Mouse (Mus musculus): Measurements from ENCODE around the gene Cachd1.

Cachd1 gene

DNA sequence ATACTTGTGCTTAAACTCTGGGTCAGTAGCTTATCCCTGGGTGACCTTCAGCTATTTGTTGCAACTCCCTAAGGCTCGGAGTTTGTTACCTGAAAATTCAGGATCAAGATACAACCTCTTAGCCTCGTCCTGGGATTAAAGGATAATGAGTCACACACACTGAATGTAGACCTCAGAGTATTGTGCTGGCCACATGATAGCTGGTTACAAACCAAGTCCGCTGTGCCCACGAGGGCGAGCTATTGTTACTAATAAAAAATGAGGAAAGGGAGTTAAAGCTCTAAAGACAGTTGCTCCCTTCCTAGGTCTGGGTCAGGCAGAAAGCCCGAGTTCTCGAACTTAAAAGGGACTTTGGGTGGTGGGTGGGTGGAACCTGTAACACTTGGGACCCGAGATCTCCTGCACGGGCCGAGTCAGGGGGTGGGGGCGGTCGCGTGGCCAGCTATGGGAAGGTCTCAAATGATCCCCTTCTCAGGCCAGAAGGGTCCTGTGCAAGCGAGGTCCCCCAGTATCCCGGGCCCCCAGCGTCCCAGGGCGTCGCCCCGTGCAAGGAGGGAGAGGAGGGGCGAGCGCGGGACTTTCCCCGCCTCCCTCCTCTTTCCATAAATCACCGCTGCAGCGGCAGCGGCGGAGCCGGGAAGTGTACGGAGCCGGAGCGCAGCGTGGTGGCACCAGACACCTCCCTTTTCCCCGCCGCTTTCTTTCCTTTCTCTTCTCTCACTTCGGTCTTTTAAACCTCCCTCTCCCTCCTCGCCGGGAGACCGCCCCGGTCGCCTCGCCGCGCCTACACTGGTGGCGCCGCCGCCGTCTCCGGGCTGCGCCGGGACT, at the start of gene Cachd1:
Gene Cachd1 (plus strand): TSS at position 633 of the 828 bp plus-strand sequence.
- no peak for DNase-seq

DNA sequence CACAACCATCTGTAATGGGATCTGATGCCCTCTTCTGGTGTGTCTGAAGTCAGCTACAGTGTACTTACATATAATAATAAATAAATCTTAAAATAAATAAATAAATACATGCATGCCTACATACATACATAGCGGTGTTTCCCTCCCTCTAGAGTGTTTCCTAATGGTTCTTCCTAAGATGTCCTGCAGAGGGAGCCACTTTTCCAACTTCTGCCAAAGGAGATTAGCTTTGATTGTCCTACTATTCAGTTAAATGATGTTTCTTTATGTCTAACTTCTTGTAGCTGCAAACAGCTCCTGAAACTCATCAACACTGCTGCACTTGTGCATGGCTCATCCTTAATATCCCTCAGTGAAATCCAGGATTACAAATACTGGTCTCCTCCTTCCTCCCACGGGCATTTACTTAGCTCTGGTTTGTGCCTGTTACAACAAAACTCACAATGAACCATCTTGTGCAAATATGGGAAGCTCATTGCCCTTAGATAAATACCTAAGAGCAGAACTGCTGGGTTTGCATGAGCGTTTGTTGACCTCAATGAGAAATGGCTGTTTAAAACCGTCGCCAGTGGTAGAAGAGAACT, 47.5 kb upstream of the Cachd1 start:
- peak in 1 of 2 experiments; percentile 2 for DNase-seq

DNA sequence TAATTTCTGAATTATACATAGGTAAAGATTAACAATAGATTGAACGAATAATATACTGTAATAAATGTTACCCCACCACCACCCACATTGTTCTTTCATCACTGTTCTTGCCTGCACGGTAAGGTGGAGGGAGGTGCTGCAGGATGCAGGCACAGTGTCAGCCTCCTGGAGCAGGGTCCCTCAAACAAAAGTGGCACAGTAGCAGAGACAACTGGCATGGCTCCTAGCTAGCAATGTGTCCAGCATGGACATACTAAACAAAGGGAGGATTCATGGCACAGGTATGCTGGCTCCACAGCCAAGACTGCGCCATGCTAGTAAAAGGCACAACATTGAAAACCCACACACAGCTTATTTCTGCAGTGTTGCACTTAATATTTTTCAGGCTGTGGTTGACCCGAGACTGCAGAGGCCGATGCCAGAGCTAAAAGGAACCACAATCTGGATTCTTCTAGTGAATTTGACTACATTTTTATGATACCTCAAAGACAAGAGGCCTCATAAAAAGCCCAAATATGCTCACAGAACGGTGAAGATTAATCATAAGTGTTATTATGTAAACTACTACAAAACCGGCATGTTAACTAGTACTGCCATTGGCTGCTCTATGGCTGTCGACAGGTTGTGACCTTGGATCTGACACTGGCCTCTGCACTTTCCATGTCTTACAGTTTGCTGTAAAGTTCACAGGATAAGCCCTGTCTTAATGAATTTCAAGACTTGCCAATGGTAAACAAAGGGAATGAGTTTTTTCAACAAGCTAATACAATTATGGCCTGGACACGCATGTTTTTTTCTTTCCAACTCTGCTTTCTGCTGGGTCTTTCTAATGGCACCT, 41.2 kb upstream of the Cachd1 start:
- DNase-seq = no peak

DNA sequence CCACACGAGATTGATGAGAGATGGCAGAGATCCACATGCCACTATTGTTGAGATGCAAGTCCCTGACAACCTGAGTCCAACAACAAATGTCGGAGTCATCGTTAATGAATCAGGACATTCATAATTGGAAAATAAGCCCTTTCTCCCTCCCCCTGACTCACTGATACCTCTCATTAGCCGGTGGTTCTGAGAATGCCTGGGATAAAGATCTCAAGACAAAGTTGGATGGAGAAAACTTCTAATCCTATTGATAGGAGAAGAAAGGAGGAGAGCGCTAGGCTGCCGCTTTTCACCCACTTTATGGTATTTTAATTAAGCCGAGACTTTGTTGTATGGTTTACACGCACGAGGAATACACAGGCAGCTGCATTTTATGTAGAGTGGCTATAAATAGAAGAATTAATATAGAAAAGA, 40.5 kb upstream of the Cachd1 start:
- no peak for DNase-seq

DNA sequence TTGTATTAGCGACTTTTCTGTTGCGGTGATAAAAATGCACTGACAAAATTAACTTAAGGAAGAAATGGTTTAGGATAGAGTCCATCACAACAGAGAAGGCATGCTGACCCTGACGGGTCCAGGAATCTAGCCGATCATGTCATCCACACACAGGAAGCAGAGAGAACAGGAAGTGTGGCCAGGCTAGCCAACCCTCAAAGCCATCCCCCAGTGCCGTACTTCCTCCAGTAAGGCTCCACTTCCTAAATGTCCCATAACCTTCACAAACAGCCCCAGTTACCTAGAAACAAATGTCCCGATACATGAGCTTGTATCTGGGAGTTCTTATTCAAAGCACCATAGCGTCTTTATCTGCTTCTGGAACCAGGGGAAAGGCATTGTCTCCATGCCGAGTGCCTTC, 32.9 kb upstream of the Cachd1 start:
- DNase-seq = no peak

DNA sequence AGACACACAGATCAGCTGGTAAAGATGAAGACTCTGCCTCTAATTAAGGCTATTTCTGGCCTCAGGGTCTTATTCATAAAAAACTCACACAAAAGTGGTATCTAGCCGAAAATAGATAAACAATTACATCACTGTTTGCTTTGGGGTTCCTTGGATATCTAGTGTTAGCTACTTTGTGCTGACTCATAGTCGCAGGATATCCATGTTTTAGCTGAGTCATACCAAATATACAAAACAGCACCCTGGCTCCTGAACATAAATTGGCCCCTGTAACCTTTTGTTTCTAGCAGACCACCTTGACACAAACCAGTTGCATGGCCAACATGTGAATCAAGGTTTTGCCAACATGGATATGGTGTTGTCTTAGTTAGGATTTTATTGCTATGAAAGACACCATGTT, 24.2 kb upstream of the Cachd1 start:
- DNase-seq = no peak

DNA sequence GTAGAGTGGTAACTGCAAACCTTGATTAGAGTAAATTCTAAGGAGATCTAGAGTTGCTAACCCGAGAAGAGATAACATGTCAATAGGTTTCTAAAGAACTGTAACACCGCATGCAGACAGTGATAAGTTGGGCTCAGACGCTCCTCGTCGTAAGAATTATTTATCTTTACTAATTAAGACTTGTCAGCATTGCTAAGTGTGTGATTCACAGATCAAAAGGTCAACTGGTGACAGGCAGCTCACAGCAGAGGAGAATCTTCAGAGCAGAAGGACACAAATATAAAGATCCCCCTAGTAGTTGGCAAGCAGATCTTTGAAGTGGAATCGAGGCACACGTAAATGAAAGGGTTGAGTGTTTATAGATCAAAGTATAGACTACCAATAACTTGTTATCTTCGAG, 20.8 kb upstream of the Cachd1 start:
- DNase-seq = no peak

DNA sequence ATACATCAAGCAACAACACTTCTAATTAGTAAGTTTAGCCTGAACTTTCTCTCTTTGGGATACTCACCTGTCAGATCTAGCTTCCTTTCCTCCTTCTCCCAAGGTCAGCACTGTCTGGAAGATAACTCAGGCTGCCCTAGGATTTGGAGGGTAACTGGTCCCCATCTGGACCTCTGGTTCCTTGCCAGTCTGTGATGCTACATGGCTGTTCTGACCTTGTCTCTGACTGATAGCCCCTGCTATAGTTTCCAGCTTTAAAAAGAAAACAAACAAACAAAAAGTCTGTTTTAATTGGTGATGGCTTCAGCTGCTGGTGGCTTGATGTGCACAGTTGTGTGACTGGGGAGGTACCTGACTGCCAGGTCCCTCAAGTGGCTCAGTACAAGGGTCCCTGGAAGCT, 20.0 kb upstream of the Cachd1 start:
- no peak for DNase-seq

DNA sequence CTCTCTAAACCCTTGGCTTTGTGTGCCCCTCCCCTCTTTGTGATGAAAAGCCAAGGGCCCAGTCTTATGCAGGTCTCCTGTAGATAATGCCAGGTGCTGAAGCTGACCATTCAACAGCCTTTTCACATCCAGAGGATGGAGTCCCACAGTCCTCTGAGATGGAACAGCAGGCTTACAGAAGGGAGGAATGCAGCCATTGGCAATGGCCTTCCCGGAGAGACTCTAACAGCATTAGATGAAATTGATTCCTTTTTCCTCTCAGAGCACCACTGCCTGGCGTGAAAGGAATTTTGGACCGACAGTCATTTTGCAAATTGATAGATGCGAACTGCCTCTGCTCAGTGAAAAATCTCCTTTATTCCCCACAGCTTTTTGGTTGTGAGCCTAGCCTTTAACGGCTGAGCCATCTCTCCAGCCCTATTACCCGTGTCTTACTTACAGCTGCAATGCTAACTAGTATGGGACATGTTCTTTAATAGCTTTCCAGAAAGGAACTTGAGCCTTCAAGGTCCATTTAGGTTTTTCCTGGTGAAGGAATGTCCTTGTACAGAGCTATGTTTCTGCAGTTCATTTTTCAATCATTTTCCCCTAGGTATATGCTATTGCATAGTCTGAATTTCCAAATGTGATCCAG, 18.1 kb upstream of the Cachd1 start:
- DNase-seq = no peak

DNA sequence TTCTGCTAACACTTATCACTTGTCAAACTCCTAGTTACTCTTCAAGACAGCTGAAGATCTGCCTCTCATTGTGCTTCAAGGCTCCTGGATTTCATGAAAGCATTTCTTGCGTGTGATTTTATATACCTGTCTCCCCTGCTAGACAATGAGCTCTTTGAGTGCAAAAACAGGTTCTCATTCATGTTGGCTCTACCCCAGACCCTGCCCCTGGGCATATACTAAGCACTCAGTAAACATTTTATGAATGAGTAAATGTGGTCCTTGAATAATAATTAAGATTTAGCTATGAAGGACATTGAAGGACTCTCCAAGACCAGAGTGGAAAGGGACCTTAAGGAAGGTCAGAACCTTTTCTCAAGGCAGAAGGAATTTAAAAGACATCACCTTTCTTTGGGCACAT, 16.9 kb upstream of the Cachd1 start:
- DNase-seq = no peak

DNA sequence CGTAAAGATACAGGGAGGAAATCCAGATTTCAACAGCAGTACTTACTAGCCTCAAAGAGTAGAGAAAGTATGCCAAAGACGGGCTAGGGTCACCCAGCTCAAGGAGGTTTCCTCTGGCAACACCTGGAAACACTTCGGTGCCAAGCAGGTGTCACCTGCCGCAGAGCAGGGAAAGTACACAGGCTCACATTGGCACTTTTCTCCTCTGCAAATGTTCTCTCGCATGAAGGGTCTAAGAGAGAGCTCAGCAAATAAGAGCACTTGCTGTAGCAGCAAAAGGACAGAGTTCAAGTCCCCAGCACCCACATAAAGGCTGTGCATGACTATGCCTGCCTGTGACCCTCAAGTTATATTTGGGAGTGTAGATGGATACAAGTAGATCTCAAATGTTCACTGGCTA, 16.1 kb upstream of the Cachd1 start:
- DNase-seq = no peak

DNA sequence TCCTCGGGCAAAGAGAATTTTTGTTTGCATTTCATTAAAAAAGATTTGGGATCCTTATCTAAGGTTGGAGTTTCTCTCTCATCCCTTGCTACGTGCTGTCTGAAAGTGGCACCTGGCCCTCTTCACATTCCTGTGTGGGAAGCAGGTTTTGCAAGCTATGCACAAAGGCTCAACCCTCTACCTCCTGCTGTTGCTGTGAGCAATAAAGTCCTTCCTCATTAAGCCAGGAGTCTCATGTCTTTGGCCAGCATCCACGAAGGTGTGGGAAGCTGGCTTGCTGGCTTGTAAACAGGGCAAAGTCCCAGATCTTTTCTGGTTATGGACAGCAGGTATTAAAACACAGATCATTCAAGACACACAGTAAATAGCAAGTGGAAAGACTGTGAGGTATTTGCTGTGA, 7.9 kb upstream of the Cachd1 start:
- DNase-seq = no peak

DNA sequence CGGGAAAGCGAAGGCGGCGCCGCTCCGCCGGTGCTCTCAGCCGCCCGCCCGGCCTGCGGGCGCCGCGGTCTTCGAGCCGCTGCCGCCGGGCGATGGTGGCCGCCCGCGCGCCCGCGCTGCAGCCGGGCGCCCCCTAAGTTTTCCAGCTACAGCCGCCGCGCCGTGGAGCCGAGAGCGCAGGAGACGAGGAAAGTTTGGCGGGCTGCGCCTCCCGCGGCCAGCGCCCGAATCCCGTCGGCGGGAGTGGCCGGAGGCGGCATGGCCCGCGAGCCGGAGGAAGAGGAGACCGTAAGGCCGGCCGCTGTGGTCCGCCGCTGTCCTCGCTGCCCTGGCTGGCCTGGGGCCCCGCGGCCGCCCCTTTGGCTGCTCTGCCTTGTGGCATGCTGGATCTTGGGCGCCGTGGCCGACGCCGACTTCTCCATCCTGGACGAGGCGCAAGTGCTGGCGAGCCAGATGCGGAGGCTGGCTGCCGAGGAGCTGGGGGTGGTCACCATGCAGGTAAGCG, 448 bp downstream of the Cachd1 start:
- peak in 1 of 2 experiments; percentile 22 for DNase-seq

DNA sequence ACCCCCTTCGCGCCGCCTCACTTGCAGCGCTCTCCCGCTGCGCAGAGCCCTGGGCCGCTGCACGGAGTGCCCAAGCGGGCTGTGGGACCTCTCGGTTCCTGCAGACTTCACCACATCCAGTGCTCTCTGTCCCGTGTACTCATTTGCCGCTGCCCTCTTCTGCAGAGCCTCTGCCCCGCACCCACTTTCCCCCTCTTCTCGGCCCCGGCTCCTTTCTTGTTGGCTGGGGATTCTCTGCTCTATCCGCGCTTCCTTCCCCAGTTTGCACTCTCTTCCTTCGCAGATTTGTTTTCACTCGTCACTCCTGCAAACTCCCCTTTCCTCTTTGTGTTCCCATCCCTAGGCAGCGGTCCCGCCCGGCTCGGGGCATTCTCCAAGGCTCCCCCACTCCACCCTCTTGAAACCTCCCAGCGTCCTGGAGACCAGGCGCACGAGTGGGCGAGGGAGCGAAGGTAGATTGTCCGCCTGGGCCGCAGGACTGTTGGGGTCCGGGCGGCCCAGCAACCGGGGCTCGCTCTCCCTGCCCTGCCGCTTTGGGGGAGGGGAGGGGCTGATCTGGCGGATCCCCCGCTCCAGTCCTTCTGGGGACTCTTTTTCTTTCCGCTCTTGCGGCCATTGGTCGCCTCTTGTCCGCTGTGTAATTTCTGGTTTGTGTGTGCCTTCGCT, 1.0 kb downstream of the Cachd1 start:
- no peak for DNase-seq

DNA sequence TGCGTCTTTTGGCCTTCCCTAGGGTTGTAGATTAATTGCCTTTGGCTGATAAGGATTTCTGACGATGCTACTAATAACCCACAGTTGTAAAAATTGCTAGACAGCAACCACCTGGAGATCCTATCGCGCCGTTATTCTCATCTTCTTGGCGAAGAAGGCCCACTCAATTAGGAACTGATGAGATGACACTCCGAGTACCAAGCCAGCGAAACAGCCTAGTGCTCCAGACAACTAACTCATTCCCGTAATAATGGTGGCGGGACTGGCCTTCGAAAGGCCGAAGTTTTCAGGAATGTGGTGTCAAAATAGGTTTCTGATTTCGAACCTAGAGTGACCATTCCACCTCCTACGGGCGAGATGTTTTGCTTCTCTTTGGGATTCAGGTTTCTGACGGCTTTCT, 1.6 kb downstream of the Cachd1 start:
- DNase-seq = no peak

DNA sequence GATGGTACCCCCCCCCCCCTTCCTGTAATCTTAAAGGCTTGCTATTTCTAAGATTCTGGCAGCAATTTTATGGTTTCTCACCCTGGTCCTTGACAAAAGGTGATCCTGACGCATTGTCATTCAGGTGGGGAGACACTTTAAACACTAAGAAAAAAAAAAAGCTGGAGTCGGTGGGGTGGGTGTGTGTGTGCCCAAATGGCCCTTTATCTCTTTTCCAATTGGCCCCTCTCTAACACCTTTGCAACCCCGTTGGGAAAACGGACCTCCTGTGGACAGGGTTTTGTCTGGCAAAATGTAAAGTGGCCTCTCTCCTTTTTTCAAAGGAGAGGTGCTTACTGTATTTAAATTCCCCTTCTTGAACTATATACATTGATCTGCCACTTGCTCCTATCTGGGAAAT, 2.5 kb downstream of the Cachd1 start:
- no peak for DNase-seq

DNA sequence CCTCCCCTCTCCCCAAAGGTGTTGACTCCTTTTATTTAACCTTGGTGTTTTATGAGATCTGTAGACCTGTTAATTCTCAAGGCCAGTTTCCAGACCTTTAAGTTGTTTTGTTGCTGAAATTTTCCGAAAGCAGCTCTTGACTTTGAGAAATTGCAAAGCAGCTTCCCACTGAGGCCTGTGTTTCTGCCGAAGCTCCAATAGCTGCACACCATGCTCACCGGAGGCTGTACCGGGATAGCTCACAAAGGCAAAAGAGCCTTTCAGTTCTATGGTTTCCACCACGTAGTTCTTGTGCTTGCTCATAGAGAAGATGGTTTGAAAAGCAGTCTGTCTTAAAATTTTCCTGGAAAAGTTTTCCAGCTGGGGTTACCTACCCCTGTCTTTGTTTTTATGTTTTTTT, 3.2 kb downstream of the Cachd1 start:
- DNase-seq = no peak

DNA sequence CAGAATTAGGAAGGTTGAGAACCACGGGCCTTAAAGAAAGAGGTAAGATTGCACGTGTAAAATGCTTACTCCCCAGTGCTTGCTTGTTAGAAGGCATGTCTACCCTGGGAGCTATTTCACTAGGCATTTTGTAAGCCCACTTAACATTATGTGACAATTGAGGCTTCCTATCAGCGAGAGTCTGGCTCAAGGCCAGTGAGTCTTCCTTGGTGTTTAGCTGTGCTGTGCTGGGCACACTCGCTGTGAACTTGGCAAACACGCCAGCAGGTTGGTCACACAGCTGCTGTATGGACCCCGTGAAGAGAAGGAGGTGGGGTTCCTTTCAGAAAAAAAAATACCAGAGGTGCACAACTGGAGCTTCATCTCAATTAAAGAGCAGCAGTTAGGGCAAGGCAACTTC, 4.4 kb downstream of the Cachd1 start:
- no peak for DNase-seq

DNA sequence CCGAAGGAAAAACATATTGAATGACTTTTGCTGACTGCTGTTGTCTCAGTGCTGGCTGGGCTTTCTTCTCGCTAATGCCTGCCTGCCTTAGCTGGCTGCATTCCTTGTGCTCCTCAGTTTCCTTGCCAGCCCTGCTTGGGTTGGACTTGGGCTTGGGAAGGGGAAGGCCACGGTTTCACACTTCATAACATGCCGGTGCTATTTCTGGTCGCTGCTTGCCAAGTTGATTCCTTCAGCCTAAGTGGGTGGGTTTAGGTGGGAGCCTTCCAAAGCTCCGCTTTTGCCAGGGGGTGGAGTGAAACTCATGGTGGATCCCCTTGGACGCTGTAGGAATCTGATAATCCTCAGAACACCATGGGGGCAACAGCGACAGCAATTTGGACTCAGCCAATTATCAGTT, 5.9 kb downstream of the Cachd1 start:
- no peak for DNase-seq

DNA sequence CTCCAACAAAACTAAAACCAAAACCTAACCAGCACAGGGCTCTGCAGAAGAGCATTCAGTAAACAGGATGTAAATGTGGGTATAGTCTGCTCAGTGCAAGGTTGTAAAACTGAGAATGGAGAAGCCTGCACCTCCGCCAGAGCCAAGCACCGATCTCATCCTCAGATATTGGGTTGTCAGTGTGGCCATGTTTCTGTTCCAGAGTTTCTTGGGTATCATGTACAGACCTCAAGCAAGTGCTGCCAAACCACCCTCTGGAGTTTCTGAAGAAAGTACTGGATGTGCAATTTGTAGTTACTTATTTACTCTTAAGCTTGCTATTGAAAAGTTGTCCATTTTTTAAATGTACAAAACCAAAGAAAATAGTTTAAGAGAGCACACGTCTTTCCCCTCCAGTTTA, 6.4 kb downstream of the Cachd1 start:
- no peak for DNase-seq

DNA sequence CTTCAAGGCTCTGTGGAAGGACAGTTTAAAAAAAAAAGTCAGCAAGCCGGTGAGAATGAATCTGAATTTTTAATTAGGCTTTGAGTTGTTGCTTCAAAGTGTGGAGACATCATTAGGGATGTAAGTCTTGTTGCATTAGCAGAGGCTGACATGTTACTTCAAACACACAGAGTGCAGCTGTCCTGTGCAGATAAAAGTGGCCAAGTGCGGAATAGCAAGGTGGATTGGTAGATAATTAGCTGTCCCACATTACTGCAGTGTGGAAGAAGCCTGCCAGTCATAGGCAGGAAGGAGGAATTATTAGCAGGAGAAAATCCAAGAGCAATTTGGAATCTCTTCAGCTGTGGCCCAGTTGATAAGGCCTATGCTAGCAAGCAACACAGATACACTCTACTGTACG, 10.7 kb downstream of the Cachd1 start:
- no peak for DNase-seq

DNA sequence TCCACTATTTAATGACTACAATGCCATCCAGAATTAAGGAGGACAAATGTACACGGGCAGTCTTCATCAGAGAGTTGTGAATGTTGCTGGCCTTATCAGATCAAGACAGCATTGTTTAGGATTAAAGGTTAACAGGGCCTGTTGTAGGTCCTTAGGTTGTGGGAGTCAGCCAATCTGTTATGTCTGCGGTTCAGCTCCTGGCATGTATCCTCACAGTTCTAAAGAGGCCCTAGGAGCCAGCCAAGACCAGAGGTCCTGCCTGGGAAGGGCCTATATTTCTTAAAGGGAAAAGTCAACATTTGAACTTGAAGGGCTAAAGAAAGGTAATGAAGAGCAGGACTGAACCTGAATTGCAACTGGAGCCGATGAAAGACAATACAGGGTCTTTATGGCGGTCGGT, 13.7 kb downstream of the Cachd1 start:
- no peak for DNase-seq

DNA sequence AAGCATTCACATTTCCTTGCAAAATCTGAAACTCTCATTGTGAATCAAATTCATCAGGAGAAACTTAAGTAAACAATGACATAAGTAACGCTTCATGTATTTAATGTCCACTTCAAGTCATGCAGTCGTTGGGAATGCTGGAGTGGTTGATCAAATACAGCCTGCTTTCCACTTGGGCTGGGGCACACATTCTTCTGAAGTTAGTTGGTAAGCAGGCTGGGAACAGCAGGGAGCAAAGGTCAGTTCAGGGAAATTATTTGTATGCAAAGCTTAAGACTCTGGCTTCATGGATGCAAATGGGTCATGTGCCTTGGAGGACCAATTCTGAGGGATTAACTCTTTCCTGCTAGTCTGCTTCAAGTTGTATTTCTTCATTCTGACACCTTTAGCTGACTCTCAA, 16.7 kb downstream of the Cachd1 start:
- DNase-seq = no peak
